Mouse (Mus musculus): ENCODE data around the gene Schip1.

Schip1 gene

DNA sequence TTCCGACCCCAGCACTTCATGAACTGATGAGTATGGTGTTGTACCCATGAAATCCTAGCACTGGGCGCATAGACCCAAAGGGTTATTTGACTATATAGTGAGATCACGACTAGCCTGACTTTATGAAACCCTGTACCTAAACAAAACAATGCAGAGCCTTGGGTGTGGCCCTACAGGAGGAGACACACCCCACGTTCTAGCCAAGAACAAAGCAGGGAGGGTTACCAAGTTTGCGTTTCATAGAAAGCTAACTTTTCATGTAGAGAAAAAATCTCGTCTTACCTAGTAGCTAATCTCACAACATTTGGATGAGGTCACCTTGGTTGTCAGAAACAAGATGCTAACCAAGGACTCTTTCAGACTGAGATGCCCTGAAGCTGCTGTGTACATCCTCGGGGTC lies 411.7 kb downstream of the Schip1 start:
- no peak for DNase-seq (ENCODE audit: low spot score)

DNA sequence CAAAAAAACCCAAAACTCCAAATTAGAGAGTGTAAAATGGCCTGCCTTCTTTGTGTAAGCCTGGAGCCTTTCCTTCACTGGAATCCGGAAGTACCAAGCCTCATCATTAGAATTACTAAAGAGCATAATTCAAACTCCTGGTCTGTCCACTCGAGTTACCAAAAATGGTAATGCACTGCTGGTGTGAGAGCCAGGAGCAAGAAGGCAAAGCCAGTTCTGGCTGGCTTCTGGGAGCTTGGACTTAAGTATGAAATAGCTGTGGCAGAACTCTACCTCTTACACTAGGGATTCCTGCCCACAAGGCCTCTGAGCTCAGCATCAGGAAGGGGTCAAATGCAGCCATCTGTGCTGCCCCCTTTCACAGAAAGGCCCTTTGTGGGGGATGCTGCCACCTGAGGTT lies 412.9 kb downstream of the Schip1 start:
- no peak for DNase-seq (ENCODE audit: low spot score)

DNA sequence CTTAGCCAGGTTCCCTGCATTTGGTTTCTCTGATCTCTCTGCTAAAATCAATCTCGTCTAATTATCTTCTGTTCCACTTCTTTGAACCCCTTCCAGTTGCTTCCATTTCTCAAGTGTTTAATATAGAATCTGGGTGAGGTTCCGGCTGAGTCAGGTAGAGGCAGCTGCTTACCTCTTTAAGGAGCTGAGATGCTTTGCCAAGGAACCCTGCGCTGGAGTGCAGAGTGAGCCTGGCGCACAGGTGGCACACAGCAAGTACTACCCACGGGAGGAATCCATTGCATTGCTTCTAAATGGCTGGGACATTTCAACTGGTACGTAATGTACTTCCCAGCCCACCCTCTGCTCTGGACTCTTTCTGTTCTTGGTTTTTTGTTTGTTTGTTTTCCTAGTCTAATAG lies 414.7 kb downstream of the Schip1 start:
- DNase-seq (ENCODE audit: low spot score), result no peak

DNA sequence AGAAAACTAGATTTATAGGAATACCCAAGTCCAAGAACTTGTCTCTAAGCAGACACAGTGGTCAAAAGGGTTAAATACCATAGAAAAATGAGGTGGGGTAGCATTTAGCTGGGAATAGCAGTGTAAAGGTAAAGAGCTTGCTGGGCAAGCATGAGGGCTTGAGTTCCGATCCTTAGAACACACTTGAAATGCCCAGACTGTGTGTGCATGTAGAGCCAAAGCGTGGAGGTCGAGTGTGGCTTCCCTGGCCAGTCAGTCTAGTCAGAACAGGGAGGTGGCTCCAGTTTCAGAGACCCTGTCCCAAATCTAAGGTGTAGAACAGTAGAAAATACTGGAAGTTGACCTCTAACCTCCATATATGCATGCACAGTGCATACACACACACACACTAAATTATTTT lies 418.9 kb downstream of the Schip1 start:
- DNase-seq (ENCODE audit: low spot score), result no peak

DNA sequence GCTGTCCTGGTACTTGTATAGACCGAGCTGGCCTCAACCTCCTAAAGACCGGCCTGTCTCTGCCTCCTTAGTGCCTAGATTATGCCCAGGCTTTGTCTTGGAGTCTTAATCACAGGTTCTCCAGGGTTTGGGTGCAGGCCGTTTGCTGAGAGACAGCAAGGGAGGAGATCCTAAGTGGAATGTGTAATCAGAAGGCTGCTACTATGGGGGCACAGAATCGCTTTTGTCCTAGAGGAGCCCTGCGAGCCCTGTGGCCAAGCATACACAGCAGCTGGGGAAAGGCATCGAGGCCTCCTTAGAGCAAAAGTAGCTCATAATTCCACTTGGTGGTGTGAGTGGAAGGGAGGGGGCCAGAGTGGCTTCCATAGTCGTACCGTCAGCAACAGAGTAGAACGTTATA lies 419.4 kb downstream of the Schip1 start:
- DNase-seq (ENCODE audit: low spot score), result no peak

DNA sequence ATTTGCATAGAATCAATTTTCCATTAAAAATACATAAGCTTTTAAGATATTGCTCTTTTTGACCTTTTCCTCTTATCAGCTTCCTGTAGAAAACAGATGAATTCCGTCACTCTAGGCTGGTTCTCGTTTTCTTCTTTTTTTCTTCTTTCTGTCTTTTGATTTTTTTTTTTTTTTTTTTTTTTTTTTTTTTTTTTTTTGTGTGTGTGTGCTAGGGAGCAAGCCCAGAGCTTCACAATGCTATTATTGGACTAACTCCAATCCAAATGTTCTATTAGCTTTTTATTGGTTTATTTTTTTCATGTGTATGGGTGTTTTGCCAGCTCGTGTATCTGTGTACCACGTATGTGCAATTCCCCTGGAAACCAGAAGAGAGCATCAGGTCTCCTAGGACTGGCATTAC lies 420.0 kb downstream of the Schip1 start:
- DNase-seq (ENCODE audit: low spot score), result no peak

DNA sequence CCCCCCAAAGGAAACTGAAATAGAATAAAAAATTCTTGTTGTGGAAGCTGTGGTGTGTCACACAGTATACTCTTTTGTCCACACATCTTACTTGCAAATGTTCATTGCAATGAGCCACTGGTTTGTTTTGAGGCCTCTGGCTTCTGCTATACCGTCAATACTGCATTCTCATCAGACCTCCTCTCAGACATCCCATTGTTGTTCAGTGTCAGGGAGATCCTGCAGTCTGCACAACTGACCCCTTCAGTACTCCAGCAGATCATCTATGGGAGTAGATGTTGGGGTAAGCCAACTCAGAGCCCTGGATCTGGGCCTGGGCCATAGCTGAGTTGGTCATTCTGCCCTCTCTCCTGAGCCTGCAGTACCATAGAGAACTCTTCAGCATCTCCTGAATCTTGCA lies 423.0 kb downstream of the Schip1 start:
- DNase-seq (ENCODE audit: low spot score), result no peak

DNA sequence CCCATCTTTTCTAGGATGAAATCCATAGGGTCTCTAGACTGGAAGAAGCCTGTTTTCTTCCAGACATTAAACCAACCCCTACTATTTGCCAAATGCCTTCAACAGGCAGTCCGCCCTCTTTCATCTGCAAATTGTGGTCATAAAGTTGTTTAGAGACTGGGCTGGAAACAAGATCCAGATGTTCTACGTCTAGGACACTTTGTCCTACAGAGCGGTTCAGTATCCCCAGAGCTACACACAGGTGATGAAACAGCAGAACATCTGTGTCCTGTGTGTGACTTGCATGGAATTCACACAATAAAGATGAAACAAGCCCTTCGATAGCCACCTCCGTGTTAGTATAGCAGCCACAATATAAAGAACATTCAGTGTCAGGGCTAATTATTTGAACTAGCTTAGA lies 423.7 kb downstream of the Schip1 start:
- DNase-seq (ENCODE audit: low spot score), result no peak

DNA sequence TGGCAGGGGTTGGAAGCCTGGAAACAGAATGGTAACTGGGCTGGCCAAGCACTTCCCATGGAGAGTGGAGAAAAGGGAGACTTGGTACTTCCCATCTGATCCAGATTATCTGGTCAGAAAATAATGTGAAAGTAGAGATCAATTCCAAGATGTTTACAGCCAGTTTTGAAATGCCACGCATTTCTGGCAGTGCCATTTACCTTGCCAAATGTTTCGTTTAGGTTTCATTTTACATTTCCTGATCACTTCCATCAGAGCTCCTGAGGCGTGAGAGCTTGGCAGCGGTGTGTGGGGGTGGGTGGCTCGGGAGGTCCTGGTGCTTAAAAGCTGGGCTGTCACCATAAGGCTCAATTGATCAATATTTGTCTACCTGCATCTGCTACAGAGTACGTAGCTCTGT lies 426.9 kb downstream of the Schip1 start:
- DNase-seq (ENCODE audit: low spot score), result no peak

DNA sequence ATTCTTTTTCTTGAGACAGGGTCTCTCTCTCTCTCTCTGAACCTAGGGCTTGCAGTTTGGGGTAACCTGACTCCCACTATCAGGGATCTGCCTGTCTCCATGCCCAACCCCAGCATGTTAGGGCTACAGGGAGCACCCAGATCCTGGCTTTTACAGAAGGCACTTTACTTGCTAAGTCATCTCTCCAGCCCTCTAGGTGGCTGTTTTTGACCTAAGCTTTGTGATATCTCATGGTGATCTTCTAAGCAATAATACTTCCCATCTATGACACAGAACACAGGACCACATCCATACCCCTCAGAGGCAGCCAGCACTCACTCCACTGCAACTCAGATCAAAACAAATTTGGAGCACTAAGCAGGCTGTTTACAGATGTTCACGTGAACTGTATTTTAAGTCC lies 427.5 kb downstream of the Schip1 start:
- DNase-seq (ENCODE audit: low spot score), result no peak

DNA sequence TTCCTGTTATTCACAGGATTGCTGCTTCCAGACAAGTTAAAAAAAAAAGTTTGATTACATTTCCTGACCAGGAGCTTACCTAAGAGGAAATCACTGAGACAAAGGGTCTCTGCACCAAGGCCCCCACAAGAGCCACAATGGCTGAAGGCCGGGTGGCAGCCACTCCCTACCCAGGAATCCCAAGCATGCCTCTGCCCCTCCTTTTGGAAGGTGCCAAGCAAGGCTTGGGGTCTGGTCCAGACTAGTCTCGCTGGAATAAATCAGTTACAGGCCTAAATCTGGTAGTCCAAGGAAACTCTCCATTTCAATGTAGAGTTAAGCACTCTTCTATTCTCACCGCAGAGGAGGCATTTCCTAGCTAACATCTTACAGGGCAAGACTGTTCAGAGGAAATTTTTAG lies 427.9 kb downstream of the Schip1 start:
- peak; percentile 22 for DNase-seq (ENCODE audit: low spot score)

DNA sequence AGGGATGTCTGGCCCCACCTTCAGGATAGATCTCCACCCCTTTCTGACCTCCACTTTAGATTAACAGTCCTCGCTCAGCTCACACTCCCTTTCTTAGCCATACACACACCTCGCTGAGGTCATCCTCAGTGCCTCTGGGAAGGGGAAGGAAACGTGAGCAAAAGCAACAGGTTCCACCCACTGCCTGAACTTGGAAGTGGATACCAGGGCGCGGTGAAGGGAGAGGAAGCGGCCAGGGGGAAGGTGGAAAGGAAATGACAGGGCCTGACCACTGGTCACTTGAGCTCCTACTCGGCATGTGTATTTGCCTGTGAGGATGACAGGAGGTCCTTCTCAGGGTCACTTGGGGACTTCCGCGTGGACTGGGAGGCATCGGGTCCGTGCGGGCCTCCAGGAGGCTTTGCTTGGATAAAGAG lies 428.6 kb downstream of the Schip1 start:
- DNase-seq (ENCODE audit: low spot score), result peak; percentile 53

DNA sequence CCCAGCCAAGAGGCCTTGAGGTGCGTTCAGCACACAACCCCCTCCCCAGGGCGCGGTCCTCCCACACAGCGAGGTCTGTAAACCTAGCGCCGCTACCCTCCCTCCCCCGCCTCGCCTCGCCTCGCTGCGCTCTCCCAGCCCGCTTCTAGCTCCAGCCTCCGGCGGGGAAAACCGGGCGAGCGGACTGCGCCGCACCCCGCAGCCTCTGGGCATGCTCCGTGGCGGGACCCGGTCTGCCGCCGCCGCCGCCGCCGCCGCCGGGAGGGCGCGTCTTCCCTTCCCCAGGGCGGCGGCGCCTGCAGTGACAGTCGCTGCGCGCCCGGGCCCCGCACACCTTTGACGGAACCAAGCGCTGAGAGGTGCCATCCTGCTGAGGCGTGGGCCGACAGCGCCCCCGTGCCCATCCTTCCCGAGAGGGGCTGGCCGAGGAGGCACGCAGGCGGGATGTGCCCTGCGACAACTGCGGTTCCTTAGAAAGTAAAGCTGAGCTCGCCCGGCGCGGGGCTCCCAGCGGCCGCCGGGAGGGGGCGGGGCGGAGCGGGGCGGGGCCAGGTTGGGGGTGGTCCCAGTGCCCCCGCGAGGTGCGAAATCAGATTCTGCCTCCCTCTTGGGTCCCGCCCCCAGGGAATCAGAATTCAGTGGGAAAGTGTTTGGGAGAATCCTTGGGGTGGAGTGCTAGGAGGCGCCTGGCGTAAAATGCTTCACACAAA lies 429.1 kb downstream of the Schip1 start:
- peak; percentile 72 for DNase-seq (ENCODE audit: low spot score)

DNA sequence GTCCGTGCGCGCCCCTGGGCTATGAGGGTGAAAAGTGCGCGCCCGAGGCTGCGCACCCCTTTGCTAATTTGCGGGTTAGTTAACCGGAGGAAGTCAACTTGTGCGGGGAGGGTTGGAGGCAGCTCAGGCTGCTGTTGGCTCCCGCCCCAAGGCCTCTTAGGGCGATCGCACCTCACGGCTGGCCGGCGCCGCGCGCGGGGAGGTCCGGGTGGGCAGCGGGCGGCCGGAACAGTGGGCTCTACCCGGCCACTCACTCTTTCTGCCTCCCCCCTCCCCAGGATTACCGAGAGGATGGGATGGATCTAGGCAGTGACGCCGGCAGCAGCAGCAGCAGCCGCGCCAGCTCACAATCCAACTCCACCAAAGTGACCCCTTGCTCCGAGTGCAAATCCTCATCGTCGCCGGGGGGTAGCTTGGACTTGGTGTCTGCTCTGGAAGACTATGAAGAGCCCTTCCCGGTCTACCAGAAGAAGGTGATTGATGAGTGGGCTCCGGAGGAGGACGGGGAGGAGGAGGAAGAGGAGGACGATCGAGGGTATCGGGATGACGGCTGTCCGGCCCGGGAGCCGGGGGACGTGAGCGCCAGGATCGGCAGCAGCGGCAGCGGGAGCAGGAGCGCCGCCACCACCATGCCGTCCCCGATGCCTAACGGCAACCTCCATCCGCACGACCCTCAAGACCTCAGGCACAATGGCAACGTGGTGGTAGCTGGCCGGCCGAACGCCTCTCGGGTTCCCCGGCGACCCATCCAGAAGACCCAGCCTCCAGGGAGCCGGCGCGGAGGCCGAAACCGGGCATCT lies 429.9 kb downstream of the Schip1 start:
- DNase-seq (ENCODE audit: low spot score), result peak; percentile 17

DNA sequence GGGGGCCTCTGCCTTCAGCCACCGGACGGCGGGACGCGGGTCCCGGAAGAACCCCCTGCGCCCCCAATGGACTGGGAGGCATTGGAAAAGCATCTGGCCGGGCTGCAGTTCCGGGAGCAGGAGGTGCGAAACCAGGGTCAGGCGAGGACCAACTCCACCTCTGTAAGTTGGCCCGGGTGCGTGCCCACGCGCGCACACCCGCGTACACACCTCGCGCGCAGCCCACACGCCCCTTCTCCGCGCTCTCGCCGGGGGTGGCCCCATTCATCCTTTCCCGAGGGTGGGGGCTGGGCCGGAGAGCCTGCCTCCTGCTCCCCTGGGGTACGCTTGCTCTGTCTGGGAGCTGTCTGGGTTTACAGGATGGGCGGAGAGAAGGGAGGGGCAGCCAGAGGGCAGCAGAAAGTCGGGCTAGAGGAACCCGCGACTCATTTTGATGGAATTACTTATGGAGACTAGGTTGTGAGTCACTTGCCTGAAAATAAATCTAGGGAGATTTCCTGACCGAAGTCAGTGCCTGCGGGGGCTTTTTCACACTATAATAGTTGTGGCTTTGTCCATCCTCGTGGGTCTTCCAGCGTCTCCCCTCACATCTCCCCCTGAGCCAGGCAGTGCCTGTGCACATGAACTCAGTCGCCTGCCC lies 430.6 kb downstream of the Schip1 start:
- peak; percentile 60 for DNase-seq (ENCODE audit: low spot score)

DNA sequence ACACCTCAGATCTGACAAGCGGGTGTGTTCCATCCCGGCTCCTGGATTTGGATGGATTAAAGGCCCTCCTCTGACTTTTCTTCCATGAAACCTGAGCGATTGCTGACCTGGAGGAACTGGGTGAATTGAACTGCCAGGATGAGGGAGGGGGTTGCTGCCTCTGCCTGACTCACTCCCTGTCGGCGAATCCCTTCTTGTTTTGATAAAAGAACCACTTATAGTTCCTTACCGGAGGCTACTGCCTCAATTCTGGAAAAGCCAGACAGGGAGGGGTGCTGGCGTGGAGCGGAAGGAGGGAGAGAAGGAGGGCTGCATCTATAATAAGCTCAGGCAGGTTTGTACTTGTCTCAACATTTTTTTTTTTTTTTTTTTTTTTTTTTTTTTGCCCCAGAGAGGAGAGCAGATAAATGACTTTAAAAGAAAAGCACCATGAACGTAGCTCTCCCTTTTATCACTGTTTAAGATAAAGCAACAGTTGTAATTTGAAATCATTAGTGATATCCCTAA lies 431.2 kb downstream of the Schip1 start:
- DNase-seq (ENCODE audit: low spot score), result peak; percentile 19

DNA sequence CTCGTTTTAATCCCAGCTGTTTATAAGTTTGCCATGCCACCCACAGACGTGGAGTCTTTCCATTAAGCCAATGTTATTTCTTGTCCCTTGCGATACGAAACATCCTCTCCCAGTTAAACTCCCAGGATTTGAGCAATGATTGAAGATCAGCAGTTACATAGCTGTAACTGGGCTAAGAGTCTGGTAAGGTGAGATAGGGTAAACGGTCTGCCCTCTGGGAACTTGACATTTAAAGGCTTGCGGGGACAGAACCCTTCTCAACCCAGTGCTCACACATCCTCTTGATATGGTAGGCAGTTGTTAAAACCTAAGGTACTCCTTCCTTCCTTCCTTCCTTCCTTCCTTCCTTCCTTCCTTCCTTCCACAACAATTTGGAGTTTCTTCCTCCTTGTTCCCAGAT lies 431.9 kb downstream of the Schip1 start:
- no peak for DNase-seq (ENCODE audit: low spot score)

DNA sequence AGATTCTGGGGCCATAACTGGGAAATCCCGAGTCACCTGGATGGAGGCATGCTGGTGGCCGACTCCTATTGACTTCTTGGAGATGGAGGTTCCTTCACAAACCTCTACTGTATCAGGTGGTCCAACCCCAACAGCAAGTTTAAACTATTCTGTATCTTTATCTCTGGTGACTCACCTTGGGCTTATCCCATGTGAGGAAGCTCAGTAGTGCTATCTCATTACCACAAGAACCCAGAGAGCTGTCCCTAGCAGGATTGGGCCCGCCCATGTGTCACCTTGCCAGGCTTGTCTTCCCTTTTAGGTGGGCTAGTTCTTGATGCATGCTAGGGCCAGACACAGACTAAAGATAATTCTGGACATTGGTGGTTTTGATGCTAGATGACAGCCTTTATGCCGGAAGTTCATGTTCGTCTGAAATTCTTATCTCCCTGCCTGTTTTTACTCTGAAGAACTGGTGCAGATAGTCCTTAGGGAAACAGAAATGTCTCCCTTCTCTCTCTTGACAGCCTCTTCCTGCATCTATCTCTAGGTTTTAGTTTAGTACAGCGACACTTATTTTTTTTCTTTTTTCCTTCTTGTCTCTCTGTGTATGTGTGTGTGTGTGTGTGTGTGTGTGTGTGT lies 435.0 kb downstream of the Schip1 start:
- no peak for DNase-seq (ENCODE audit: low spot score)

DNA sequence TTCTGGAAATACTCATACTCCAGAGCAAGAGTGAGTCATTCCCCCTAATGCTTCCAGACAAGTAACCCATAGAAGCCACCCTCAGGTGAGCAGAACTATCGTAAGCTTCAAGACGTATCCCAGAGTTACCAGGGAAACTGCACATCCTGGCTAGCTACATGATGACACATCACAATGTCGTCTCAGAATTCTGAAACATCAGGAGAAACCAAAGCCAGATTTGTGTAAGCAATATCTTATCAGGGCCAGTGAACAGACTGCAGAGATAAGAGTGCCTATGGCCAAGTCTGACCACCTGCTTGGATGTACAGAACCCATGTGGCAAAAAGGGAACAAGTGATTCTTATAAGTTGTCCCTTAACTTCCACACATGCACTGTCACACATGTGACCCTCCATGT lies 440.2 kb downstream of the Schip1 start:
- no peak for DNase-seq (ENCODE audit: low spot score)

DNA sequence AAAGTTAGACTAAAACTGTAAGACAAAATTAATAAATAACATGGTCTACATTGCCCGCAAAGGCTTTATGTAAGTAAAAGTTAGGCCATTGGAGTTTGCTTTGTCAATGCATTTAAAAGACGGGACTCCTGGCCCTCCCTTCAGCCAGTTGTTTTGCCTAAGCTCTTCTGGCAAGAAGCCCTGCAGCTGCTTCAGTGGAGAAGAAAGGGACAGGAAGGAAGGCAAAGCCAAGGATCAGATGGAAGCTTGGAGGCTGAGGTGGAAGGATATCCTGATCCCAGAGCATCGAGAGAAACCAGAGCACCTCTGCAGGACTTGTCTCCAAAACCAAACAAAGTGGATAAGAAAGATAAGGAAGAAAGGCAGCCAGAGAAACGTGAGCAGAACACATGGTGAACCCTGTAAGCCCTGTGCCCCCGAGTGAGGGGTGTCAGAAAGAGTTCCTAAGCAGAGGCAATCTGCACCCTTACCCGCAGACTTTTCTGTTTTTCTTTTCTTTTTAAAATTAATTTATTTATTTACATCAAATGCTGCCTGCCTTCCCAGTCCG lies 442.2 kb downstream of the Schip1 start:
- DNase-seq (ENCODE audit: low spot score), result no peak

DNA sequence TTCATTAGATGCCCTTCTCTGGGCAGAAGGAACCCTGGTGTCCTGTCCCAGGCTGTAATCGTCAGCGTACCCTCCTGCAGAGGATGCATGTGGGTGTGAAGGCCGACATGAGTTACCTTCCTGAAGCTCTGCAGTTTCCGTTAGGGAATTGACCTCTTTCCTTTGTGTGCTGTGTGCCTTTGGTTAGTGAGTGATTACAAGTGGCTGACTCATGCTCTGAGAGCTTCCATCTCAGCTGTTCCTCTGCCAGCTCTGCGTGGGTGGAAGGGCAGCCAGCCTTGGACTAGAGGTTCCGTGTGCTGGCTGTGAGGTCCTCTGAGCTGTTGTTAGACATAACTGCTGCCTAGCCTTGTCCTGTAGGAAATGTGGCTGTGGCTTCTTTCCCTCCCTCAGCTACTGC lies 444.0 kb downstream of the Schip1 start:
- DNase-seq (ENCODE audit: low spot score), result peak; percentile 75

DNA sequence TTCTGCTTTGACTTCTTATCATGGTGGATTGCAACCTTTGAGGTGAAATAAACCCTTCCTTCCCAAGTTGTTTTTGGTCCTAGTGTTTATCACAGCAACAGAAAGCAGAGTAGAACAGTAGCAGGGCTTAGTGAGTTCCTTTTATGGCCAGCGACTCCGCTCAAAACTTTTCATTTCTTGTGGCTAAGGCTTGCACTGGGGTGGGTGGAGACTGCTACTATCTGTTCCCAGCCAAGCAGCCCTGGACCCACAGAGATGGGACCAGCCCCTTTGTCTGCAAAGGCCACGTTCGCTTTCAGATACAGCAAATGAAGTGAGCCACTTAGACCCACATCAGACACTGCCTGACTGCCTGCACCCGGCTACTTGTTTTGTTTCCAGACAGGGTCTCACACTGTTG lies 446.3 kb downstream of the Schip1 start:
- no peak for DNase-seq (ENCODE audit: low spot score)
